Mouse (Mus musculus) urinary bladder, postnatal 10 days (tissue): ENCODE measurements around the gene Cntrl.

Experiments used
- DNase-seq: peaks from one replicate; pipeline ENCODE4 v3.0.0; 2022; ENCODE audit warnings: low spot score

Gene Cntrl

DNA sequence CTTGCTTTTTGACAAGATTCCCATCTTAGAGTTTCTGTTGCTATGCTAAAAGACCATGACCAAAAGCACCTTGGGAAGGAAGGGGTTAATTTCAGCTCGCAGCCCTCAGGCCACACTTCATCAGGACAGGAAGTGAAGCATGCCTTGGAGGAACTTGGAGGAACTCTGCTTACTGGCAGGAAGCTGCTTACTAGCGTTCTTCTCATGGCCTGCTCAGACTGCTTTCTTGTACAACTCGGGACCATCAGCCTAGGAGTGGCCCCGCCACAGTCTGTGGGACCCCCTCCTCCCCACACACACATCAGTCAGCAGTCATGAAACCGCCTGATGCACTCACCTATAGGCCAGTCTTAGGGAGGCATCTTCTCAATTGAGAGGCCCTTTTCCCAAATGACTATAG, 64.8 kb downstream of the Cntrl start:
- no peak for DNase-seq

DNA sequence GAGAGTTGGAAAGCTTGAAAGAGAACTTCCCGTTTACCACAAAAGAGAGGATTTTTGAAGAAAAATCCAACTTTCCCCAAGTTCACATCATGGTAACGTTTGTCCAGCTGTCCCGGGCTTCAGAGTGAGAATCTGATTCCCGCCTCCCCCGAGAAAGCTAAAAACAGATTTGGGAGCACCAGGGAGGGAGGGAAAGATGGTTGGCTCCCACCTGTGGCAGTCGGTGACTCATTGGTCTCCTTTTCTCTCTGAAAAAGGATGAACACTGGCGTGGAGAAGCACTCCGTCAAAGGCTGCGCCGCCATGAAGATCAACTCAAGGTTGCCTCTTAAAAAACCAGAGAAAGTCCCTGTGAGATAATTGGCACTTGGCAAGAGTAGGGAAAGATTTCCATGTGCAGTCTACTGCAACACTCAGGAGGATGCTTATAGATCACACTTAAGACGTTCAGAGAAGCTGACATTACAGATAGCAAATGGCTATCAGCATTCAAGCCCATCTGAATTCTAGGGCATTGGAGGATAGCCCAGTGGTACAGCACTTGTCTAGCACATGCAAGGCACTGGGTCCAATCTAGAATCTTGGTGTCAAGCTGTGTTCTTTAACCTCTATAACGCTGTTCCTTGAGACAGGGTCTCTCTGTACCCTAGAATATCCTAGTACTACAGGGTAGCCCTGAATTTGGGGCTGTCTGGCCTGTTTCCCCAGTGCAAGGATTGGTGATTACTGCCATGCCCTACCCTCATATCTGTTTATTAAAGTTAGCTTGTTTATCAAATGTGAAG, 66.2 kb downstream of the Cntrl start:
- DNase-seq, result no peak

DNA sequence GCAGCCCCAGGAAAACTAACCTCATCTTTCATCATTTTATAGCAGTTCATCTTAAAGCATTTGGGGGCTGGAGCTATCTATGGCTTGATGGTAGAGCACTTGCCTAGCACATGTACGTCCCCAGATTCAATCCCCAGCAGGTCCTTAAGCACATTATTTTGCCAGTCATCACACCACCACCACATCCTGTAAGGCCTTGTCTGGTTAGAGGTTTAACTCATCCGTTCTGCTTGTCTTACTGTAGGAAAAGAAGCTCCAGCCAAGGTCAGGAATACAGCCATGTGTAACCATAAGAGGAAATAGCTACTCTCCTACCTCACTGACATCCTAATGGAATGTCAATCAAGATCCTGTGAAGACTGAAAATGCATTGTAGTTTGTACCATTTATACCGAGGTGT, 68.9 kb downstream of the Cntrl start:
- no peak for DNase-seq

DNA sequence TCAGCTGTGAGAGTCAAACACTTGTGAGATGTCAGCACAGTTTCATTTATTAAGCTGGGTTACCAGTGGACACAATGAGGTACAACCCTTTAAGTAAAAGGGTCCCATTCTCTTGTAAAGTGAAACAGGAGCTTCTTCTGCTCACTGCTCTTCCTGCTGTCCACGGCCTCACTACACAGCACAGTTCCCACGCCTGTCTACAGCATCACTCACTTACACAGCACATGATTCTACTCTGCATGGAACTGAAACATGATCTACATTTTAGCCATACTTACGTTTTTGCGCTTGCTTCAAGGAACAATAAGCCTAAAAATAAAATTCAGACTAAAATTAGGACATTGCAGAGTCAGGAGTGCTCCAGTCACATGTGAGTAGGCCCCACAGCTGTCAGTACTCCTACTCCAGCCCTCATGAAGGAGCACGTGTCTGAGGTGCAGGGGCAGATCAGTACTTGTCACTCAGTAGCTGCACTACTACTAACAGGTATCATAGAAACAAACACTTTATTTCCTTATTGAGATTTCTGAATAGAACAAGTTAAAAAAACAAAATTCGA, 73.9 kb downstream of the Cntrl start:
- DNase-seq, result no peak

DNA sequence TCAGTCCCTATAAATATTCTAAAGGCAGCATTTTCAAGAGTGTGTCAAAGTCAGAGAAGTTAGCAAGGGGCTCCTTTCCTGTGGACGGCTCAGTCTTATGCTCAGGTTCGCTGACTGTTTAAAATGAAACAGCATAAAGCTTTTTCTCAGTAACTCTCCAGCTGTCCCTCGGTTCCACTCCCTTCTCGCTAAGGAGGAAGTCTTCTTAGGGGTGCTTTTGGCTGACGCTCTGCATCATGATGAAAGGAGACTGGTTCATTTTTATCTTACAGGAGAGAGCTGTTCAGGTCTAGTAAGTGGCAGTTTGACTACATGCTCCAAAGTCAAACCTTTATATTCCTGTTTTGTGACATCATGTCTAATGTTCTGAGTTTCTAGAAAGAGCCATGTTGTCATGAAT, 79.6 kb downstream of the Cntrl start:
- no peak for DNase-seq

DNA sequence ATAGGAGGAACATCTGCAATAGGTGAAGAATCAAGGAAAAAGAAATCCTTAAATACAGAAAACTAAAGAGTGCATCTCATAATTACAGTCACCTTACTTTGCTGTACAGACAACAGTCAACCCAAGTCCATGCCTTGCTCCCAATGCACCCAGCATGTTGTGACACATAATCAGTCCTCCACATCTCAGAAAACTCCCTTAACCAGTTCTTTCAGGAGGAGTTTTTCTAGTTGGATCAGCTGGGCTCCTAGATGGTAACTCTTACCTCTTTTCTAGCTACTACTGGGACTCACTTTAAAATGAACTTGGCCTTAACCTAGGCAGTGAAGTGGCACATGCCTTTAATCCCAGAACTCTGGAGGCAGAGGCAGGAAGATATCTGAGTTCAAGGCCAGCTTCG, 84.7 kb downstream of the Cntrl start:
- DNase-seq, result no peak

DNA sequence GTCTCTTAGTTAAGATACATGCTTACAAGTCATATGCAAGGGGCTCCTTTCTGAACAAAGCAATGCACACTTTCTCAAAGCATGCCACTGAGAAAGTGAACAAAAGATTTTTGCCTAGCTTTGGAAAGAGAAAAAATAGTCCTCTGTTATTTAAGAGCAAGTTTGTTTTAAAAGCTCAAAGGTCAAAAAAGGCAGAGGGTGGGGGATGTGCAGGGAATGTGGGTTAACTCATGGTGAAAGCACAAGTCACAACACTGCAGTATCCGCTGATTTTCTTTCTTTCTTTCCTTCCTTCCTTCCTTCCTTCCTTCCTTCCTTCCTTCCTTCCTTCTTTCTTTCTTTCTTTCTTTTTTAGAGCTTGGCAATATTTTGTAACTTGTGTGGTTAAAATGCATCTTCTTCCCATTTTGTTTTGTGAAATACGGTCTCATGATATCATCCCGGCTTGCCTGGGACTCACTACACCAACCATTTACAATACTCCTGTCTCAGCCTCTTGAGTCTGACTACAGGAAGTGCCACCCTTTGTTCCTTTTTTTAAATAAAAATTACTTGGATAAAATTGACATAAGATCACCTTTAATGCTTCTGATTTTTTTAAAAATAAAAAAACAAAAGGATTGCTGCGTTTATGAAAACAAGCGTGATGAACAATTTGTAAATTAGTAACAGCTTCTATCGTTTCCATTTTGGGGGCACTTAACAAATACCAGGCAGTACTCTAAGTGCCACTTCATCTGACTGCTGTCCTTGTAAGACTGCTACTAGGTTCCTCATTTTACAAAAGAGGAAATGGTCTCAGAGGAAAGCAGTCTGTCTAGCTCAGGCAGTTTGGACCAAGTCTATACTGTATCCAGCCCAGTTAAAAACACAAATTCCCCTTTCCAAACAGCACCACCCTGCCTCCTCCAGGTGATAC, 86.6 kb downstream of the Cntrl start:
- DNase-seq, result no peak

DNA sequence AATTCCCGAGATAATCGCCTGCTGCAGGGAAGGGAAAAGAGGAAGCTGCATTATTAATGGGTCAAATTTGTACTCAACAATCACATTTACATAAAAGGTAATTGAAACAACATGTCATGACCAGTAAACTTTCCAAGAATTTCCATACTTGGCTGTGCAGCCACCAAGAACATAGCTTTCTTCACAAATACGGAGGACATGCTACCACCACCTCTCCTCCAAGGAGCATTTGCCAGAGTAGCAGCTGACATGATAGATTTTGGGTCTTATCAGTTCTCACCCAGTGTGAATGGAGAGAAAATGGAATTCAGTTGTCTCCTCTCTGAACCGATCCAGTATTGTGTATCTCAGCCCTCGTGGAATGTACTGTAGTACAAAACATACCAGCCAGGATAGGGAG, 90.2 kb downstream of the Cntrl start:
- no peak for DNase-seq

DNA sequence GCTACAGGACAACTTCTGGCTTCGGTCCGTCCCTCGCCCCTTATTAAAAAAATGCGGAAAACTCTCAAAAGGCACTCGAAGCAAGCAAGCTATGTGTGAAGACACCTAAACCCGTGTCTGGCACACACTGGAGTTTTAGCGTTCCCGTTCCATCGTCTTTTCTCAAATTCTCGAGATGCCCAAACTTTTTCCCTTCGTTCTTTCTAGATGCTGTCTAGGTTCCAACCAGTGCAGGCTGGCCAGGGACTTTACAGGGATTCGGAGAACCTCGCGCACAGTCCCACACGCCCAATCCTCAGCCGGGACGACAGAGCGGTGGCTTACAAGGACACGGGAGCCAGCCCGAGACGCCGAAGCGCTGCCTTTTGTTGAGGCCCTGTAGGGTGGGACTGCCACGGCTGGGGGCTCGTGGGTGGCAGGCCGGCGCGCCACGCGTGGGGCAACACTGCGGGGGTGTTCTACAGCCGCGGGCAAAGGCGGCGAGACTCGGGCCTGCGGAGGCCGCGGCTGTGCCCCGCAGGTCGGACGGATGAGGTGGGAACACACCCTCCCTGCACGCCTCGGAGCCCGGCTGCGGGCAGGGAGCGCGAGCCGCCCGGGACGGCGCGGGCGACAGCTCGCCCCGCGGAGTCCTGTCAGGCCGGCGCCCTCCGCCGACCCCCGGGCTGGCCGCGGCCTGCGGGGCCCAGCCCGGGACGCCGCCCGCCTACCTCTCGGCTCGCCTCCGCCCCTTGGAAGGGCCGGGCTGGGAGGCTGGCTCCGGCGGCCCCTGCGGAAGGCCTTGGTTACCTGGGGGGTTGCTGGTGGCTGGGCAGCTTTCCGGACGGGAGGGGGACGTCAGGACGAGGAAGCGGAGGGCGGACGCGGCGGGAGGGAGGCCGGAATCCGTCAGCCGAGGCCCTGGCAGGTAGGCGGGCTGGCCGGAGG, 90.9 kb downstream of the Cntrl start:
- no peak for DNase-seq

DNA sequence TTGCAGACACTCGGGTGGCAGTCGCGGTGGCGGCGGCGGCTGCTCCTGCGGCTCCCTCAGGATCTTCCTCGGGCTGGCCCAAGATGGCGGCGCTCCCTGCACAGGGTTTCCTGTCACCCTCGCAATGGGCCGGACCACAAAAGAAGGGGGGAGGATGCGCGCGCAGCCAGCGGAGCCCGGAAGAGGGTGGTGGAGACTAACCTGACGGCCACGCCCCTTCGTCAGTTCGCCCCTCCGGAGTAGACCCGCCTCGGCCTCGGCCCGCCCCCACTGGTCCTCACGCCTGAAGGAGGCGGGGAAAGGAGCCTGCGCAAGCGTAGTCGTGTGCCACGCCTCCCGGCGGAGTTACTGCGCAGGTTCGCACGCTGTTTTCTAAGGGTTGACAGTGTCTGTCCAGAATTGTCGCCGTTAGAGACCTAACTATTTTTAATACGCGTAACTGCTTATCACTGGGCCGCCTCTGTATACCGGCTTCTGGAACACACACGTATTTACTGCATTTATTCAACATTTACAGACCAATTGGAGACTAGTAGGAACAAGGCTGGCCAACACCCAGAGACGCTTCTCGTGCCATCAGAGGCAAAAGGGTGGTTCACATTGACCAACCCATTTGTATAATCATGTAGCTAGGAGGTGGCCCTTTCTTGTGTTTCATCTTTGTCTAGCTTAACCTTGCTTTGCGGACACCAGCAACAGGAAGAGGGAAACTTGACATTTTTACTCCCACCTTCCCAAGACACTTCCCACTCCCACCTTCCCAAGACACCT, 91.8 kb downstream of the Cntrl start, which contains the start of gene Rab14:
Rab14 (minus strand) TSS at position 223 of the 771 bp plus-strand sequence.
- DNase-seq, result peak; percentile 100

DNA sequence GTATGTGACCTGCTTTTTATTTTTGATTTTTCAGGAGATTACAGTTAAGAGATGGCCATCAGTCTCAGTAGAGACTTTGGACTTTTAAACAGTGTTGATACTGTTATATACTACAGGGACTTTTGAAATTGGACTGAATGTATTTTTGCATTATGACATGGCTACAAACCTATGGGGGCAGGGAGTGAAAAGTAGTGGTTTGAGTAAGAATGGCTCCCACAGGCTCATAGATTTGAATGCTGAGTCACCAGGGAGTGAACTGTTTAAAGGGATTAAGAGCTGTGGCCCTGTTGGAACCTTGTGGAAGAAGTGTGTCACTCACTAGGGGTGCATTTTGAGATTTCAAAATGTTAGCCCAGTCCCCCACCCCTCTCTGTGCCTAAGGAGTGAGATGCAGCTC, 94.4 kb downstream of the Cntrl start:
- no peak for DNase-seq

DNA sequence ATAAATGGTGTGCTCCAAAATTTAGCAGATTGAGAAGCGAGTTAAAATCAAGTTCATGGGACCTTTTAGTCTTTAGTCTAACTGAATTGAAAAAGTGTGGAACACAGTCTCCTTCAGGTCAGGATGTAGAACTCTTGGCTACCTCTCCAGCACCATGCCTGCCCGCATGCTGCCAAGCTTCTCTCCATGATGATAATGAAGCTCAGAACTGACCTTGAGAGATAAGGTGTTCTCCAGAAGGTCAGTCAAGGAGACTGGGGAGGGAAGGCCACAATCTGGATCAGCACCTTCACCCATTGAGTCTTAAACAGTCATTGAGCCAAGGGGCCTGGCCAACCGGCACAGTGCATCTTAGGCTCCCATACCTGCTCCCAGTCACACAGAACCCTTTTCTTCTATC, 97.5 kb downstream of the Cntrl start:
- no peak for DNase-seq

DNA sequence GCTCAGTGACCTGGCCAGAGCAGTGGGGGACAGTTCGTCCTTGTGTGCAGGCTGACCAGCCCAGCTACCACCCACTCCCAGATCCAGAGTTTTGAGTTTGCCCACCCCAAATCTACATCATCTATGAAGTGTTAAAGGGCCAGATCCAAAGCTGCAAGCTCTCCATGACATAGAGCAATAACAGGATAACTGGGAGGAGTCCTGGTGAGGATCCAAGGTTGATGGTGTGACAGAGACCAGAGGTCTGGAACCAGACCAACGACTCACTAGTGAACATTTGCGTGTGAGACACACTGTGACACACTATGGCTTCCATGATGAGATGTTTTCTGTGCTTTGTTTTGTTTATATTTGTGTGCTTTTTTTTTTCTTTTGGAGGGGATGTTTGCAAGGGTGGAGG, 98.8 kb downstream of the Cntrl start:
- no peak for DNase-seq

DNA sequence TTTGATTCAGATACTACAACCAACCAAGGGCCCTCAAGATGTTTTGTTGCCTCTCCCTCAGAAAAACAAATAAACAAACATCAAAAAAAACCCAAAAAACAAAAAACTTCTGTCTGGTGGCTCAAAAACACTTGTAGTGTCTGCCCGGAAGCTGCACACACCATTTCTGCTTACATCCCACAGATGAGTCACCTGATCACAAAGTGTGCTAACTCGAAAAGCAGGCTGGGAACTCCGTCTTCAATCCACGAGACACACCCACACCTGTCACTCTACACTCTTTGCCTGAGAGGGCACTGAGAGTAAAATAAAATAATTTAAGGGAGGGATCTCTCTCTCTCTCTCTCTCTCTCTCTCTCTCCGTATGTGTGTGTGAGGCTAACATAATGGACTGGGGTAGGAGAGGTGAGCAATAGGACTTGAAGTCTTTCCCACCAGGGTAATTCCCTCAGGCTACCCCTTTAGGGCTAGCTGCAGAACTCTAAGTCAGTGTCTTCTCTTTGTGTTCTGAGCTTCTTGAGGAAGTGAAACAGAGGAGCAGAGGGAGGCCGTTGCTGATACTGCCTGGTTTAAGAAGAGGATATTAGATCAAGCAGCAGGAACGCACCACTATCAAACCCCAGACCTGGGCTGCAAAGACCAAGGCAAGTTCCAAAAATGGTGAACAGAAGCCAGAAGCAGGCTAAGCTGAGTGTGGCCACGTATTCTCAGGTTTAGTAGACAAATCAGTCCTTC, 99.8 kb downstream of the Cntrl start:
- no peak for DNase-seq

DNA sequence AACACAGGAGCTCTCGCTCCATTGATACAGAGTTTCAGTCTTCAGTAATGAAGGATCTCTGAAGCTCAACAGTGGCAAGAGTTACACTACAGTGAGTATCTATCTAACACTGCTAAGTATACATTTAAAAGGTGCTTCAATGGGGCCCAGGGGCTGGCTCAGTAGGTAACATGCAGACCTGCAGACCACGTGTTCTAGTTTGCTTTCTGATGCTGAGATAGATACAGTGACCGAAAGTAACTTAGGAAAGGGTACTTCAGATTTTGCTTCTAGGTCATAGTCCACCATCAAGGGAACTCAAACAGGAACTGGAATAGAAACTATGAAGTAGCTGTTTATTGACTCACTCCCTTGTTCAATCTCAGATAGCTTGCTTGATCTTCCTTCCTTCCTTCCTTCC, 102.4 kb downstream of the Cntrl start:
- DNase-seq, result no peak

DNA sequence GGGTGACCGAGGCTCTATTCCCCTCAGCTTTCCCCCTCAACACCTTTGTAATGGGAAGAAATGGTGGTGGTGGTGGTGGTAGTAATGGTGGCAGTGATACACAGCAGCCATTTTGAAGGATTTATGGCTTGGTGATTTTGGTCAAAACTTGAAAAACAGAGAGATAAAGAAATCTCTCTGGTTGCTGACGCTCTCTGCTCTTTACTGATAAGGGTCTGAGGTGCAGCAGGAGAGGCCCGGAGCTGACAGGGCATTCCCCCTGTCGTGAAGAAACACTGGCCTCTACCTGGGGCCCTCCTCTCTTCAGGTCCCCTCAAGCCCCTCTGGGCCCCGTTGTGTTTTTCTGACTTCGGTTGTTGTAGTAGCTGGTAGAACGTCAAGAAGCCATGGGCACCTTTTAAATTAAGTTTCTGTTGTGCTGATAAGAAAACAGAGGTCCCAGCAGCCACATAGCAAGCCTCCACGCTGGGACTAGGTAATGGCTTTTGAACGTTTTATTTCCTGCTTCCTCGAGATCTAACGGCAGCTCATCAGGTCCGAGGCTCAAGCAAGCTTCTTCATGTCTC, 104.1 kb downstream of the Cntrl start:
- no peak for DNase-seq

DNA sequence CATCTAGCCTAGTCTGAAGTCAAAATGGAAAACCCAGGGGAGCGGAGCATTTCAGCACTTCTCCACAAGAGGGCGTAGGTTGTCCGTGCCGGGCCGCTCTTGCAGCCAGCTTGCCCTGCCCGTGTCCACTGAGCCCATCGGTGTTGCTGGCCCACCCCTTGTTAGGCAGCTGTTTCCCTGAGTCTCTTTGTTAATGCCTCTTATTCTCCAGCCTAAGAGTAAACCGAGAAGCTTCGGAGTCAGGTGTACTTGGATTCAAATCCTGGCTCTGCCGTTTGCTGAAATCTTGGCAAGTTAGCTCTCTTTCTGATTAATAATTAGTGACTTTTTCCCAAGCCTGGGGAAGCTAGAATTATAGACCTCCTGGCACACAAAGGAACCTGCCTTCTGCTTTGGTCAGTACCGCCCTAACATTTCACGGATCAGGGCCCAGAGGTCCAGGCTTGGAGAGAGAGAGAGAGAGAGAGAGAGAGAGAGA, 105.6 kb downstream of the Cntrl start:
- DNase-seq, result peak; percentile 45

DNA sequence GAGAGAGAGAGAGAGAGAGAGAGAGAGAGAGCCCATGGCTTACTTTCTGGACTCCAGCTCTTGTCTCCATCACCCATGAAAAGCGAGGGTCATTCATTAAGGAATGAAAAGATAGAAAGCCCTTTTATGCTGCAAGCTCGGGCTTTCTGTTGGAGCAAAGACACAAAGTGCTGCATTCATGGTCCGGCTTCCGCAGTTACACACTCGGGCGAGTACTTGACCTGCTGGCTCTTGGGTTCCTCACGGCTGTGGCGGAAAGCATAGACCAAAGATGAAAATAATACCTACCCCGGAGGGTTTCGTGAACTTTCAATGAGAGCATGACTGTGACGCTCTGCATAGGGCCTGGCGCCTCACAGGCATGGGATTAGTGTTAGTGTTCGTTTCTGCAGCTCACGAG, 106.1 kb downstream of the Cntrl start:
- no peak for DNase-seq

DNA sequence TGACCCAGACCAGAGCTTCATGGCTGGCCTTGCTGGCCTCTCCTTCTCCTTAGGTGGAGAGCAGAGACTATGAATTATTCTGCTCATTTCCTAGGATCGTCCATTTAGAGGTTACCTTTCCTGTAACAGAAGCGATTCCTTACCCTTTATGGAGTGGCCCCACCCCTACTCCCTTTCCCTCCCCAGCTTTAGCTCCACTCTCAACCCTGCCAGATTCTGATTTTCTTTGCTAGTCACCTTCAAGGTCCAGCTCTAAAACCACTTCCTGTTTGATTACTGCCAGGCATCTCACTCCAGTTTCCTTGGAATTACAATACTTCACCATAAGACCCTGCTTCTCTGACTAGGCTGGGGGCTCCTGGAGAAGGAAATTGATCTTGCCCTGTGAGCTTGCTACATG, 107.4 kb downstream of the Cntrl start:
- DNase-seq, result no peak

DNA sequence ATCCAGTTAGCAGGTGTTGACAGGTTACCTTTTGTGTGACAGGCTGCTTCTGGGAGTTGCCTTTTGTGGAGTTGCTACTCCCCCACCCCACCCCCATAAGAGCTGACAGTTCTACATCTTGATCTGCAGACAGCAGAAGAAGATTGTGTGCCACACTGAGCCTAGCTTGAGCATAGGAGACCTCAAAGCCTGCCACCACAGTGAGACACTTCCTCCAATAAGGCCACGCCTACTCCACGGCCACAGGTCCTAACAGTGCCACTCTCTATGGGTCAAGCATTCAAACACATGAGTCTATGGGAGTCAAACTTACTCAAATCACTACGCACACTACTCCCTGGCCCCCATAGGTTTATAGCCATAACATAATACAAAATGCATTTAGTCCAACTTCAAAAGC, 109.4 kb downstream of the Cntrl start:
- DNase-seq, result no peak
